Mouse (Mus musculus) heart, embryonic 11.5 days (tissue): ENCODE measurements around the gene P3h4. TPM values are rescaled to one million over a fixed set of nuclear protein-coding genes. Genes with fewer than 3 reads are reported as not detected.
A peak's percentile ranks its signal among the peaks of the same experiment; 100 is the strongest.

Experiments
- ATAC-seq: fragments of 200-750 bp; cut with Nextera tagmentation; replicated peaks from 2 replicates; pipeline ENCODE4 v1.8.0; 2017; ENCODE audit warnings: moderate library complexity; ENCODE audit not compliant: insufficient number of reproducible peaks, low FRiP score, low TSS enrichment
- H3K27ac ChIP-seq: fragments of 300-500 bp; sonication (generic); 2 replicates; pipeline ENCODE4 v1.5.1; 2014; ENCODE audit warnings: mild to moderate bottlenecking, low read depth, low read length
- H3K27me3 ChIP-seq: fragments of 300-500 bp; sonication (generic); 2 replicates; pipeline ENCODE4 v1.6.1; 2014; ENCODE audit warnings: mild to moderate bottlenecking, low read length, mixed read lengths; ENCODE audit not compliant: control insufficient read depth, insufficient read depth
- H3K36me3 ChIP-seq: fragments of 300-500 bp; sonication (generic); 2 replicates; pipeline ENCODE4 v1.6.1; 2014; ENCODE audit warnings: mild to moderate bottlenecking, low read length, moderate library complexity, mixed read lengths; ENCODE audit not compliant: control insufficient read depth, insufficient read depth
- H3K4me1 ChIP-seq: fragments of 300-500 bp; sonication (generic); 2 replicates; pipeline ENCODE4 v1.6.1; 2014; ENCODE audit warnings: low read length; ENCODE audit not compliant: control insufficient read depth, insufficient read depth
- H3K4me2 ChIP-seq: fragments of 300-500 bp; sonication (generic); 2 replicates; pipeline ENCODE4 v1.6.1; 2014; ENCODE audit warnings: mild to moderate bottlenecking, moderate library complexity
- H3K4me3 ChIP-seq: fragments of 300-500 bp; sonication (generic); 2 replicates; pipeline ENCODE4 v1.5.1; 2014; ENCODE audit warnings: low read depth, low read length
- H3K9ac ChIP-seq: fragments of 300-500 bp; sonication (generic); 2 replicates; pipeline ENCODE4 v1.6.1; 2014; ENCODE audit warnings: mild to moderate bottlenecking, low read depth, low read length, moderate library complexity
- H3K9me3 ChIP-seq: fragments of 300-500 bp; sonication (generic); replicated peaks from 2 replicates; pipeline ENCODE4 v1.6.1; 2016; ENCODE audit warnings: low read length; ENCODE audit not compliant: control insufficient read depth
- WGBS: fragments of 180-500 bp; shearing (Covaris S2); extraction: QIAGEN DNeasy Blood & Tissue Kit; methylation state at CpG from one replicate; pipeline ENCODE4 v1.1.7; 2014; ENCODE audit not compliant: insufficient replicate concordance; 5-methylcytosine and 5-hydroxymethylcytosine counted together
- polyA plus RNA-seq: library from polyadenylated mRNA; unstranded; fragments of >200 nt; fragmentation: Nextera tagmentation; extraction: Ambion mirVana; gene quantifications from 2 replicates; pipeline ENCODE4 v1.2.1, GENCODE M21; 2014

Gene P3h4
- polyA plus RNA-seq, 1 experiment from 2014 or later, result 67.2 TPM

GRCm38 (mm10) chr11:100435678-100436246, 21.1 kb upstream of the P3h4 start:
- H3K36me3 ChIP-seq, result peaks cover 25% of the 10 kb centered on the region
- WGBS, result 85% methylated on average over 9 of the region's 9 CpGs

GRCm38 (mm10) chr11:100432002-100432401, 17.4 kb upstream of the P3h4 start:
- WGBS, result 72% methylated on average over 5 of the region's 5 CpGs
- Histone ChIP-seq H3K27me3 (no peaks in the 10 kb centered on the region), H3K9me3 (no peaks in the 10 kb centered on the region), H3K4me2 (no peak overlapping the region), H3K4me3 (no peak overlapping the region), H3K27ac (no peak overlapping the region), H3K4me1 (peaks cover 14% of the 10 kb centered on the region), H3K9ac (no peak overlapping the region), H3K36me3 (peaks cover 25% of the 10 kb centered on the region)
- no peak for ATAC-seq

More at GRCm38 (mm10) chr11:100435678-100436246, 21.1 kb upstream of the P3h4 start:
- no peak overlapping the region for H3K4me3 ChIP-seq
- no peak overlapping the region for H3K9ac ChIP-seq
- no peak overlapping the region for H3K27ac ChIP-seq
- H3K9me3 ChIP-seq, result no peaks in the 10 kb centered on the region
- no peak for ATAC-seq
- H3K4me2 ChIP-seq, result no peak overlapping the region
- no peaks in the 10 kb centered on the region for H3K27me3 ChIP-seq
- H3K4me1 ChIP-seq, result peaks cover 12% of the 10 kb centered on the region

- Histone ChIP-seq H3K9ac (no peak overlapping the region), H3K9me3 (no peaks in the 10 kb centered on the region), H3K27ac (peak overlapping the region; percentile 64), H3K27me3 (no peaks in the 10 kb centered on the region), H3K4me3 (no peak overlapping the region), H3K36me3 (peaks cover 15% of the 10 kb centered on the region), H3K4me2 (peak overlapping the region; percentile 5; the same call in 1 of the 2 replicates), H3K4me1 (peaks cover 23% of the 10 kb centered on the region)
- 70% methylated on average over 7 of the region's 7 CpGs for WGBS
- no peak for ATAC-seq
Measured at GRCm38 (mm10) chr11:100430052-100430451, 15.4 kb upstream of the P3h4 start.

- Histone ChIP-seq H3K27ac (peak overlapping the region; percentile 8; the same call in 1 of the 2 replicates), H3K4me1 (peaks cover 23% of the 10 kb centered on the region), H3K4me2 (no peak overlapping the region), H3K9me3 (no peaks in the 10 kb centered on the region), H3K36me3 (peaks cover 18% of the 10 kb centered on the region), H3K27me3 (no peaks in the 10 kb centered on the region), H3K4me3 (no peak overlapping the region), H3K9ac (no peak overlapping the region)
- no peak for ATAC-seq
- WGBS, result 50% methylated on average over 9 of the region's 9 CpGs
Measured at GRCm38 (mm10) chr11:100428612-100429199, 14.1 kb upstream of the P3h4 start.

GRCm38 (mm10) chr11:100426820-100427219, 12.2 kb upstream of the P3h4 start:
- no peak overlapping the region for H3K4me3 ChIP-seq
- no peak overlapping the region for H3K9ac ChIP-seq
- H3K27me3 ChIP-seq, result no peaks in the 10 kb centered on the region
- no peak for ATAC-seq
- H3K27ac ChIP-seq, result no peak overlapping the region
- 78% methylated on average over 3 of the region's 3 CpGs for WGBS
- H3K9me3 ChIP-seq, result no peaks in the 10 kb centered on the region
- no peak overlapping the region for H3K4me2 ChIP-seq
- H3K4me1 ChIP-seq, result peaks cover 19% of the 10 kb centered on the region
- peaks cover 16% of the 10 kb centered on the region for H3K36me3 ChIP-seq

- no peak for ATAC-seq
- Histone ChIP-seq H3K4me1 (peaks cover 16% of the 10 kb centered on the region), H3K27me3 (no peaks in the 10 kb centered on the region), H3K9me3 (no peaks in the 10 kb centered on the region), H3K36me3 (peaks cover 24% of the 10 kb centered on the region), H3K4me2 (no peak overlapping the region), H3K9ac (no peak overlapping the region; the same call in 1 of the 2 replicates), H3K4me3 (no peak overlapping the region), H3K27ac (no peak overlapping the region)
- WGBS, result 14% methylated on average over 7 of the region's 7 CpGs
Measured at GRCm38 (mm10) chr11:100425851-100426250, 11.2 kb upstream of the P3h4 start.

GRCm38 (mm10) chr11:100423836-100424235, 9.2 kb upstream of the P3h4 start:
- Histone ChIP-seq H3K36me3 (peaks cover 21% of the 10 kb centered on the region), H3K4me2 (no peak overlapping the region), H3K27ac (no peak overlapping the region), H3K4me3 (no peak overlapping the region), H3K27me3 (no peaks in the 10 kb centered on the region), H3K9ac (no peak overlapping the region), H3K4me1 (peaks cover 13% of the 10 kb centered on the region), H3K9me3 (no peaks in the 10 kb centered on the region)
- WGBS, result 82% methylated on average over 7 of the region's 7 CpGs
- ATAC-seq, result no peak

GRCm38 (mm10) chr11:100421537-100421936, 6.9 kb upstream of the P3h4 start:
- Histone ChIP-seq H3K27ac (no peak overlapping the region), H3K4me2 (no peak overlapping the region), H3K4me1 (peaks cover 18% of the 10 kb centered on the region), H3K4me3 (no peak overlapping the region), H3K9me3 (no peaks in the 10 kb centered on the region), H3K36me3 (peaks cover 23% of the 10 kb centered on the region), H3K27me3 (no peaks in the 10 kb centered on the region), H3K9ac (no peak overlapping the region)
- no peak for ATAC-seq
- 82% methylated on average over 8 of the region's 8 CpGs for WGBS
